Mouse (Mus musculus): ENCODE measurements around the gene Vmn1r223.
"Not testable (repeated sequence)": the region's sequence is repeated elsewhere in the genome, so short reads cannot be mapped to it uniquely, and the experiment has no call there.

Vmn1r223 gene

GRCm38 (mm10) chr13:23246834-23247233 lies at the start of gene Vmn1r223:
Gene Vmn1r223, plus strand, starts transcription at chr13:23247134.
- not testable (repeated sequence) for DNase-seq

GRCm38 (mm10) chr13:23203885-23204284 lies 43.0 kb upstream of the Vmn1r223 start:
- not testable (repeated sequence) for DNase-seq

GRCm38 (mm10) chr13:23213827-23214226 lies 33.1 kb upstream of the Vmn1r223 start, which contains the start of gene Vmn1r221:
Gene Vmn1r221, plus strand, starts transcription at chr13:23214127.
- DNase-seq = not testable (repeated sequence)

- DNase-seq = not testable (repeated sequence)
These were observed 11.1 kb upstream of the Vmn1r223 start, which contains the start of gene Vmn1r222 for GRCm38 (mm10) chr13:23235847-23236246. Gene Vmn1r222, minus strand, starts transcription at chr13:23235947.

GRCm38 (mm10) chr13:23258546-23259048 lies 11.7 kb downstream of the Vmn1r223 start:
- DNase-seq = no peak

GRCm38 (mm10) chr13:23268606-23269005 lies 21.7 kb downstream of the Vmn1r223 start:
- not testable (repeated sequence) for DNase-seq

- DNase-seq = not testable (repeated sequence)
These were observed 22.2 kb downstream of the Vmn1r223 start for GRCm38 (mm10) chr13:23269127-23269526.

- DNase-seq = no peak
These were observed 22.7 kb downstream of the Vmn1r223 start for GRCm38 (mm10) chr13:23269681-23270080.

GRCm38 (mm10) chr13:23270321-23271101 lies 23.6 kb downstream of the Vmn1r223 start:
- DNase-seq = no peak

- DNase-seq = no peak
These were observed 32.6 kb downstream of the Vmn1r223 start for GRCm38 (mm10) chr13:23279576-23279975.

- no peak for DNase-seq
These were observed 33.1 kb downstream of the Vmn1r223 start for GRCm38 (mm10) chr13:23279992-23280391.

- DNase-seq = no peak
These were observed 38.4 kb downstream of the Vmn1r223 start for GRCm38 (mm10) chr13:23285191-23285920.

- DNase-seq = no peak
These were observed 39.2 kb downstream of the Vmn1r223 start for GRCm38 (mm10) chr13:23285921-23286720.

- DNase-seq = no peak
These were observed 39.9 kb downstream of the Vmn1r223 start for GRCm38 (mm10) chr13:23286721-23287362.

- DNase-seq = no peak
These were observed 50.8 kb downstream of the Vmn1r223 start for GRCm38 (mm10) chr13:23297737-23298136.

- no peak for DNase-seq
These were observed 51.7 kb downstream of the Vmn1r223 start for GRCm38 (mm10) chr13:23298445-23299232.

- no peak for DNase-seq
These were observed 52.5 kb downstream of the Vmn1r223 start for GRCm38 (mm10) chr13:23299276-23299998.

GRCm38 (mm10) chr13:23299999-23300341 lies 53.0 kb downstream of the Vmn1r223 start:
- DNase-seq = no peak
